Comparison of ENCODE assay signal across 31 mouse cellular contexts in genomic region chr16:78598919-78599318, GRCm38 (mm10).
"Had no signal": no experiment of that assay in that cellular context is flagged by ENCODE, and none has a peak within 500 bp of the region (broad histone marks: within the 10 kb centered on the region; RNA-seq: fewer than 3 reads in every experiment).

No protein-coding gene starts in this region.

- H3K27ac ChIP-seq: limb, embryonic 10.5 days; limb, embryonic 12.5 days; limb, embryonic 13.5 days; limb, embryonic 15.5 days; liver, embryonic 12.5 days; liver, embryonic 13.5 days; liver, embryonic 14.5 days; liver, embryonic 15.5 days; lung, embryonic 15.5 days; macrophage; midbrain, embryonic 10.5 days; midbrain, embryonic 12.5 days; midbrain, embryonic 13.5 days; midbrain, embryonic 15.5 days; neural tube, embryonic 12.5 days; neural tube, embryonic 13.5 days had no signal

- H3K4me1 ChIP-seq: limb, embryonic 10.5 days; limb, embryonic 12.5 days; limb, embryonic 13.5 days; limb, embryonic 15.5 days; liver, embryonic 12.5 days; liver, embryonic 13.5 days; liver, embryonic 15.5 days; lung, embryonic 15.5 days; megakaryocyte, embryonic 14.5 days; midbrain, embryonic 10.5 days; midbrain, embryonic 12.5 days; midbrain, embryonic 13.5 days; midbrain, embryonic 15.5 days; neural tube, embryonic 12.5 days; neural tube, embryonic 13.5 days had no signal

- H3K4me3 ChIP-seq: limb, embryonic 10.5 days; limb, embryonic 12.5 days; limb, embryonic 13.5 days; limb, embryonic 15.5 days; liver, embryonic 12.5 days; liver, embryonic 13.5 days; liver, embryonic 15.5 days; lung, embryonic 15.5 days; megakaryocyte, embryonic 14.5 days; midbrain, embryonic 10.5 days; midbrain, embryonic 12.5 days; midbrain, embryonic 13.5 days; midbrain, embryonic 15.5 days; myocyte; neural tube, embryonic 12.5 days; neural tube, embryonic 13.5 days had no signal

- H3K36me3 ChIP-seq: limb, embryonic 10.5 days; limb, embryonic 12.5 days; limb, embryonic 13.5 days; limb, embryonic 15.5 days; liver, embryonic 12.5 days; liver, embryonic 13.5 days; liver, embryonic 15.5 days; lung, embryonic 15.5 days; midbrain, embryonic 12.5 days; midbrain, embryonic 13.5 days; midbrain, embryonic 15.5 days; neural tube, embryonic 12.5 days; neural tube, embryonic 13.5 days had no signal

- DNase-seq: left cerebral cortex, postnatal 4 days; liver; liver, embryonic 13.5 days; liver, postnatal 0 days; lung, adult 18-20 months; lung, adult 2 months; lung, embryonic 14.5 days; lung, postnatal 10 days; lung, postnatal 14 days; lung, postnatal 36 days; lung, postnatal 4 days; midbrain, embryonic 14.5 days had no signal

- ATAC-seq: liver, embryonic 12.5 days; liver, postnatal 0 days; lung, postnatal 0 days; midbrain, embryonic 13.5 days; midbrain, embryonic 15.5 days; midbrain, embryonic 16.5 days had no signal

- H3K27me3 ChIP-seq: limb, embryonic 12.5 days; limb, embryonic 13.5 days; limb, embryonic 15.5 days; liver, embryonic 12.5 days; liver, embryonic 13.5 days; liver, embryonic 15.5 days; lung, embryonic 15.5 days; megakaryocyte, embryonic 14.5 days; midbrain, embryonic 12.5 days; midbrain, embryonic 13.5 days; midbrain, embryonic 15.5 days; neural tube, embryonic 12.5 days; neural tube, embryonic 13.5 days had no signal
